ENCODE assay signal across 8 mouse cellular contexts in genomic region chr2:52590340-52590969, GRCm38 (mm10).
DNase-seq lines count a peak whose midpoint lies in the region; ATAC-seq and TF ChIP-seq lines count a peak whose summit lies in the region.

No protein-coding gene starts in this region.

- no peak overlapping the region for H3K4me3 ChIP-seq in intestine, embryonic 14.5 days (ENCODE audit: low read depth, low read length)
- H3K4me3 ChIP-seq in intestine, embryonic 15.5 days (replicated peaks) = no peak overlapping the region
- no peak overlapping the region for H3K4me3 ChIP-seq in embryonic facial prominence, embryonic 14.5 days (ENCODE audit: low read depth, low read length)
- 0 out of 2 replicates have a peak overlapping the region, but pooled peaks have one; percentile 1 for H3K4me3 ChIP-seq in heart, postnatal 0 days (ENCODE audit: low read depth, low read length)
- no peak overlapping the region for H3K4me3 ChIP-seq in midbrain, embryonic 14.5 days (replicated peaks; ENCODE audit: low read depth, low read length)

- H3K27me3 ChIP-seq in intestine, embryonic 14.5 days (replicated peaks; ENCODE audit: control insufficient read depth, insufficient read depth, low read length) = no peaks in the 10 kb centered on the region
- H3K27me3 ChIP-seq in intestine, embryonic 15.5 days (replicated peaks) = no peaks in the 10 kb centered on the region
- no peaks in the 10 kb centered on the region for H3K27me3 ChIP-seq in embryonic facial prominence, embryonic 14.5 days (replicated peaks; ENCODE audit: control insufficient read depth, insufficient read depth, low read length)
- no peaks in the 10 kb centered on the region for H3K27me3 ChIP-seq in heart, postnatal 0 days (ENCODE audit: control insufficient read depth, insufficient read depth, low read length)
- H3K27me3 ChIP-seq in midbrain, embryonic 14.5 days (ENCODE audit: control insufficient read depth, insufficient read depth, low read length) = no peaks in the 10 kb centered on the region

- no peak overlapping the region for H3K27ac ChIP-seq in intestine, embryonic 14.5 days (ENCODE audit: low read depth)
- H3K27ac ChIP-seq in intestine, embryonic 15.5 days = no peak overlapping the region
- no peak overlapping the region for H3K27ac ChIP-seq in embryonic facial prominence, embryonic 14.5 days (replicated peaks; ENCODE audit: low read depth, low read length)
- H3K27ac ChIP-seq in heart, postnatal 0 days (ENCODE audit: low read depth) = peak overlapping the region; percentile 67
- H3K27ac ChIP-seq in midbrain, embryonic 14.5 days (replicated peaks; ENCODE audit: low read depth, low read length) = peak overlapping the region; percentile 68

- H3K9ac ChIP-seq in intestine, embryonic 14.5 days (ENCODE audit: low read length) = no peak overlapping the region
- H3K9ac ChIP-seq in intestine, embryonic 15.5 days = no peak overlapping the region
- H3K9ac ChIP-seq in embryonic facial prominence, embryonic 14.5 days (ENCODE audit: low read depth, low read length) = no peak overlapping the region; the same call in 1 of the 2 replicates
- peak overlapping the region; percentile 13; the same call in 1 of the 2 replicates for H3K9ac ChIP-seq in heart, postnatal 0 days (replicated peaks; ENCODE audit: low read depth, low read length)
- H3K9ac ChIP-seq in midbrain, embryonic 14.5 days (replicated peaks; ENCODE audit: low read length) = peak overlapping the region; percentile 30; the same call in 1 of the 2 replicates

- ATAC-seq in intestine, embryonic 14.5 days (replicated peaks; ENCODE audit: low FRiP score, low TSS enrichment, low read depth) = no peak
- ATAC-seq in intestine, embryonic 15.5 days = no peak
- ATAC-seq in embryonic facial prominence, embryonic 14.5 days (ENCODE audit: low read depth) = no peak; the same call in 1 of the 2 replicates
- peak; percentile 59 for ATAC-seq in heart, postnatal 0 days (ENCODE audit: insufficient read depth, low read depth)
- ATAC-seq in midbrain, embryonic 14.5 days (ENCODE audit: low FRiP score, low TSS enrichment) = peak; percentile 46; the same call in 1 of the 2 replicates

- TF ChIP-seq CTCF in heart, postnatal 0 days (IDR thresholded peaks at IDR 0.05; ENCODE audit: low read depth) = no peak

- TF ChIP-seq EP300 in heart, postnatal 0 days (IDR thresholded peaks at IDR 0.05; ENCODE audit: low read depth) = no peak

- WGBS in intestine, embryonic 14.5 days = 72% methylated on average over 7 of the region's 7 CpGs
- 72% methylated on average over 7 of the region's 7 CpGs for WGBS in intestine, embryonic 15.5 days
- 70% methylated on average over 7 of the region's 7 CpGs for WGBS in embryonic facial prominence, embryonic 14.5 days
- WGBS in heart, postnatal 0 days = 42% methylated on average over 7 of the region's 7 CpGs
- 56% methylated on average over 7 of the region's 7 CpGs for WGBS in midbrain, embryonic 14.5 days

- H3K4me1 ChIP-seq in intestine, embryonic 14.5 days (replicated peaks; ENCODE audit: control insufficient read depth, insufficient read depth, low read length) = 0 out of 2 replicates have a peak, but pooled peaks cover 6% of the 10 kb centered on the region
- H3K4me1 ChIP-seq in intestine, embryonic 15.5 days (replicated peaks) = no peaks in the 10 kb centered on the region
- H3K4me1 ChIP-seq in embryonic facial prominence, embryonic 14.5 days (ENCODE audit: control insufficient read depth, insufficient read depth, low read length) = peaks cover 9% of the 10 kb centered on the region; the same call in 1 of the 2 replicates
- no peaks in the 10 kb centered on the region; the same call in 1 of the 2 replicates for H3K4me1 ChIP-seq in heart, postnatal 0 days (ENCODE audit: control insufficient read depth, insufficient read depth)
- peaks cover 9% of the 10 kb centered on the region; the same call in 1 of the 2 replicates for H3K4me1 ChIP-seq in midbrain, embryonic 14.5 days (ENCODE audit: control insufficient read depth, insufficient read depth, low read length)

- H3K36me3 ChIP-seq in intestine, embryonic 14.5 days (ENCODE audit: control insufficient read depth, insufficient read depth, low read length) = no peaks in the 10 kb centered on the region
- no peaks in the 10 kb centered on the region for H3K36me3 ChIP-seq in intestine, embryonic 15.5 days
- H3K36me3 ChIP-seq in embryonic facial prominence, embryonic 14.5 days (ENCODE audit: control insufficient read depth, insufficient read depth, low read length) = no peaks in the 10 kb centered on the region
- no peaks in the 10 kb centered on the region for H3K36me3 ChIP-seq in heart, postnatal 0 days (replicated peaks; ENCODE audit: control insufficient read depth, insufficient read depth, low read length)
- no peaks in the 10 kb centered on the region for H3K36me3 ChIP-seq in midbrain, embryonic 14.5 days (ENCODE audit: control insufficient read depth, insufficient read depth, low read length)

- H3K4me2 ChIP-seq in intestine, embryonic 14.5 days (ENCODE audit: low read length) = peak overlapping the region; percentile 12; the same call in 1 of the 2 replicates
- H3K4me2 ChIP-seq in intestine, embryonic 15.5 days (replicated peaks) = no peak overlapping the region
- H3K4me2 ChIP-seq in embryonic facial prominence, embryonic 14.5 days (ENCODE audit: low read depth, low read length) = peak overlapping the region; percentile 6; the same call in 1 of the 2 replicates
- H3K4me2 ChIP-seq in heart, postnatal 0 days (ENCODE audit: low read depth, low read length) = peak overlapping the region; percentile 33
- 0 out of 2 replicates have a peak overlapping the region, but pooled peaks have one; percentile 23 for H3K4me2 ChIP-seq in midbrain, embryonic 14.5 days (ENCODE audit: low read length)

- DNase-seq in intestine, embryonic 14.5 days (ENCODE audit: low spot score) = no peak
- DNase-seq in embryonic facial prominence, embryonic 14.5 days (ENCODE audit: low spot score) = no peak
- DNase-seq in heart, postnatal 0 days (ENCODE audit: low spot score) = peak; percentile 21
- peak; percentile 38 for DNase-seq in midbrain, embryonic 14.5 days
- no peak for DNase-seq in adrenal gland, postnatal 14 days
- DNase-seq in kidney, postnatal 10 days = no peak
- no peak for DNase-seq in thymus, postnatal 14 days

- H3K9me3 ChIP-seq in intestine, embryonic 14.5 days (ENCODE audit: control insufficient read depth, low read length) = no peaks in the 10 kb centered on the region
- no peaks in the 10 kb centered on the region for H3K9me3 ChIP-seq in intestine, embryonic 15.5 days
- H3K9me3 ChIP-seq in embryonic facial prominence, embryonic 14.5 days (ENCODE audit: control insufficient read depth, low read length) = no peaks in the 10 kb centered on the region
- no peaks in the 10 kb centered on the region for H3K9me3 ChIP-seq in heart, postnatal 0 days (replicated peaks; ENCODE audit: control insufficient read depth, low read length)
- no peaks in the 10 kb centered on the region for H3K9me3 ChIP-seq in midbrain, embryonic 14.5 days (ENCODE audit: control insufficient read depth, low read length)

Comparison
In these comparisons a context has a peak if more than half of its experiments do, and no peak if none do; other contexts are left out.
1. ATAC-seq: peak in heart, postnatal 0 days (single experiment) and midbrain, embryonic 14.5 days (single experiment); none in intestine, embryonic 14.5 days (single experiment), intestine, embryonic 15.5 days (single experiment) and embryonic facial prominence, embryonic 14.5 days (single experiment).
2. DNase-seq: peak in heart, postnatal 0 days (single experiment) and midbrain, embryonic 14.5 days (single experiment); none in intestine, embryonic 14.5 days (single experiment), embryonic facial prominence, embryonic 14.5 days (single experiment), adrenal gland, postnatal 14 days (single experiment), kidney, postnatal 10 days (single experiment) and thymus, postnatal 14 days (single experiment).
3. H3K27ac ChIP-seq: peak in heart, postnatal 0 days (single experiment) and midbrain, embryonic 14.5 days (single experiment); none in intestine, embryonic 14.5 days (single experiment), intestine, embryonic 15.5 days (single experiment) and embryonic facial prominence, embryonic 14.5 days (single experiment).
4. H3K9ac ChIP-seq: peak in heart, postnatal 0 days (single experiment) and midbrain, embryonic 14.5 days (single experiment); none in intestine, embryonic 14.5 days (single experiment), intestine, embryonic 15.5 days (single experiment) and embryonic facial prominence, embryonic 14.5 days (single experiment).